Mouse (Mus musculus): ENCODE data around the gene Hist1h1c. TPM values are rescaled to one million over a fixed set of nuclear protein-coding genes. Genes with fewer than 3 reads are reported as not detected.
A peak's percentile ranks its signal among the peaks of the same experiment; 100 is the strongest.
"Not testable (repeated sequence)": the region's sequence is repeated elsewhere in the genome, so short reads cannot be mapped to it uniquely, and the experiment has no call there.

The Hist1h1c gene
- polyA plus RNA-seq, 1 experiment from 2014 or later, result 20.5 TPM

DNA sequence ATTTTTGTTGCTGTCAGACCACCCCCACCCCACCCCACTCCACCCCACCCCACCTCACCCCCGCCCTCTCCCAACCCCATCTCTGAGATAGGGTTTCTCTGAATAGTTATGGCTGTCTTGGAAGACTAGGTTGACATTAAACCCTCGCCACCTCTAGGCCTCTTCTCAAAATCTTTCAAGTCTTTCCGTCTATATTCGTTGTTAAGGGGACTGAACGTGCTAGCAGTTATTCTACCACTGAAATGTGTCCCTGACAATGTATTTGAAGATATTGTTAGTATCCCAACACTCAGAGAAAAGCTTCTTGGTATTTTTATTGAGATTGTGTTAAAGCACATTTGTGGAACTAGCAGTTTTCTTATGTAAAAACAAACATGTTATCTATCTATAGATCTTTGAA is 2.3 kb downstream of the Hist1h1c start:
- H3K27me3 ChIP-seq, result no peaks in the 10 kb centered on the region

DNA sequence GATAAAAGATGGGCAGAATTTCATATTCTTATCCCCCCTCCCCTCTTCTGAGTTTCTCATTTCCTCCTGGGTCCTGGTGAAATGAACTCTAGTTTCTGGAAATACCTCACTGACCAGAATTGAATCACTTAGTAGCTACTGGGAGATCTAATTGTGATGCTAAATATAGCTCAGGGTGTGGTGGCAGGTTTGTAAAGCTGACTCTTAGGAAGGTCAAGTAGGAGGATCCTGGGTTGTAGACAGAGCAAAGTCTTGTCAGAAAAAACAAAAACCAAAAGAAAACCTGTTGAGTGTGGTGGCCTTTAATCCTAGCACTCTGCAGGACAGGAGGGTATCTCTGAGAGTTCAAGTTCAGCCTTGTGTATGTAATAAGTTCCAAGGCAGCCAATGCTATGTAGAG is 3.4 kb downstream of the Hist1h1c start:
- no peaks in the 10 kb centered on the region for H3K36me3 ChIP-seq (ENCODE audit: poor library complexity, severe bottlenecking)
- no peak for ATAC-seq
- no peaks in the 10 kb centered on the region for H3K9me3 ChIP-seq (replicated peaks)
- peaks cover 26% of the 10 kb centered on the region for H3K4me1 ChIP-seq
- no peak overlapping the region for H3K9ac ChIP-seq
- no peaks in the 10 kb centered on the region for H3K27me3 ChIP-seq
- H3K27ac ChIP-seq, result no peak overlapping the region
- no peak overlapping the region for H3K4me3 ChIP-seq
- no peak overlapping the region for H3K4me2 ChIP-seq

More for the DNA sequence above, 2.3 kb downstream of the Hist1h1c start:
- no peak overlapping the region for H3K27ac ChIP-seq
- no peaks in the 10 kb centered on the region for H3K9me3 ChIP-seq (replicated peaks)
- no peaks in the 10 kb centered on the region for H3K36me3 ChIP-seq (ENCODE audit: poor library complexity, severe bottlenecking)
- WGBS, result 72% methylated on average over 5 of the region's 5 CpGs
- ATAC-seq, result no peak
- H3K4me3 ChIP-seq, result no peak overlapping the region
- H3K4me2 ChIP-seq, result peak overlapping the region; percentile 98
- no peak overlapping the region for H3K9ac ChIP-seq
- peaks cover 25% of the 10 kb centered on the region for H3K4me1 ChIP-seq

DNA sequence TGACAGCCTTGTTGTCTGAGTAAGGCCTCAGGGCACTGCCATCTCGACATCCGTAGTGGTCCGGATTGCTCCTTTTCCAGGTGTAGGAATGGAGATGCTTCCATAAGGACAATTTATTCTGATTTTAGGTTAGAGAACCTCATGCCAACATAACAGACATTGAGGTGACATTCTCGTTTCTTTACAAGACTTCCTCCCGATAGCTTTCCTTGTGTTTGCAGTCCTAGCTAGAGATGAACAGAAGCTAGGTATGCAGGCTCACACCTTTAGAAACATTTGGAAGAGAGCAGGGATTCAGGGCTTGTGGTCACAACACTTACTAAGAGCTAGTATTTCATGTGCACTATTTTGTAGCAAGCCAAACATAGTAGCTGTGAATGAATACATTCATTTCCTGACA is 4.6 kb downstream of the Hist1h1c start:
- no peak overlapping the region for H3K4me3 ChIP-seq
- H3K27me3 ChIP-seq, result no peaks in the 10 kb centered on the region
- H3K4me1 ChIP-seq, result peaks cover 35% of the 10 kb centered on the region
- no peak for ATAC-seq
- 84% methylated on average over 5 of the region's 5 CpGs for WGBS
- no peak overlapping the region for H3K4me2 ChIP-seq
- no peaks in the 10 kb centered on the region for H3K36me3 ChIP-seq (ENCODE audit: poor library complexity, severe bottlenecking)
- H3K27ac ChIP-seq, result peak overlapping the region; percentile 21; the same call in 1 of the 2 replicates
- no peaks in the 10 kb centered on the region for H3K9me3 ChIP-seq (replicated peaks)
- H3K9ac ChIP-seq, result no peak overlapping the region

DNA sequence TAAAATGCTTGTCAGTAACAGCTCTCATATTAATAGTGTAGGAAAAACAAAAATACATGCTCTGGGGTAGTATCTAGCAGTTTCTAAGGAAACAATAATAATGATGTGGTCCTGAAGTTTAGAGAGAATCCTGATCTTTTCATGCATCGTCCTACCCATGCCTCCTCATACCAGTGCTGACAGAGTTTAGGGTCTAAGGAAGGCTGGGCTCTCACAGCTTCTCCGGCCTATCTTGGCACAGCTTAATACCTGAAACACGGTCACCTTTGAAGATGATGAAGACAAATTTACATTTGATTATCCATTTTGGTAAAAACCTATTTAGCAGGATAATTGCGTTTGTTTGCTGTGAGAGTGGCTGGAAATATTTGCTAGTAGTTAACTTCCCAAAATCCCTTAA is 5.4 kb downstream of the Hist1h1c start:
- WGBS, result 39% methylated on average over 4 of the region's 4 CpGs
- Histone ChIP-seq H3K9ac (peak overlapping the region; percentile 60; the same call in 1 of the 2 replicates), H3K36me3 (ENCODE audit: poor library complexity, severe bottlenecking) (no peaks in the 10 kb centered on the region), H3K27ac (peak overlapping the region; percentile 86), H3K4me1 (peaks cover 40% of the 10 kb centered on the region), H3K4me3 (no peak overlapping the region; the same call in 1 of the 2 replicates), H3K27me3 (no peaks in the 10 kb centered on the region), H3K9me3 (replicated peaks) (no peaks in the 10 kb centered on the region), H3K4me2 (peak overlapping the region; percentile 67)
- ATAC-seq, result no peak

DNA sequence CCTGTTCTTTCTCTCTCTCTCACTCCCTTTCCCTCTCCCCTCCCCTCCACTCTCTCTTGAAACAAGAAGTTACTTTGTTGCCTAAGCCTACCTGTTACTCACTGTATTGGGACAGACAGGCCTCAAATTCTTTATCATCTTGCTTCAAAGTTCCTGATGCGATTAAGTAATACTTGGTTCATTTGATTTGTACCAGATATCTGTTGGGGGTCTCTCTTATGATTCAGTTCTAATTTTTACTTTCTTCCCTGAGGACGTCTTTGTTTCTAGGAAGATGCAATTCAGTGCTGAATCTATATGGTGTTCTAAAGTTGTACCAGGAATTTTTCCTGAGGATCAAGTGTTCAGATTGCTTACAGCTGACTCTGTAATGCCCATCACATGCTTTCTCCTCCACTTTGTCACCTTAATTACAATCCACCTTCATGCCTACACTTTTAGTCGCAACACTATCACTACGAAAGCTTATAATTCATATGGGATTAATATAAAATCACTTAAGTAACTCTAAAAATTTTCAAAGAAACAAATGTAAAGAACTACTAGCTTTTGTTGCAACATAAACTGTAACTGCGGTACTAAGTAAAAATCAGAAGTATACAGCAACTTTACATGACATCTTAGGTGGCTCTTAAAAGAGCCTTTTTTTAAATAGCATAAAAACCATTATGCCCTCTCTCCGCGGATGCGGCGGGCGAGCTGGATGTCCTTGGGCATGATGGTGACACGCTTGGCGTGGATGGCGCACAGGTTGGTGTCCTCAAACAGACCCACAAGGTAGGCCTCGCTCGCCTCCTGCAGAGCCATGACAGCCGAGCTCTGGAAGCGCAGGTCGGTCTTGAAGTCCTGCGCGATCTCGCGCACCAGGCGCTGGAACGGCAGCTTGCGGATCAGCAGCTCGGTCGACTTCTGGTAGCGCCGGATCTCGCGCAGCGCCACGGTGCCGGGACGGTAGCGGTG is 6.1 kb downstream of the Hist1h1c start:
- Histone ChIP-seq H3K27me3 (no peaks in the 10 kb centered on the region), H3K4me3 (peak overlapping the region; percentile 40), H3K27ac (peak overlapping the region; percentile 86), H3K9me3 (replicated peaks) (no peaks in the 10 kb centered on the region), H3K9ac (peak overlapping the region; percentile 60), H3K36me3 (ENCODE audit: poor library complexity, severe bottlenecking) (no peaks in the 10 kb centered on the region), H3K4me2 (peak overlapping the region; percentile 67), H3K4me1 (peaks cover 34% of the 10 kb centered on the region)
- ATAC-seq, result no peak
- WGBS, result under 1% methylated on average over 13 of the region's 36 CpGs

DNA sequence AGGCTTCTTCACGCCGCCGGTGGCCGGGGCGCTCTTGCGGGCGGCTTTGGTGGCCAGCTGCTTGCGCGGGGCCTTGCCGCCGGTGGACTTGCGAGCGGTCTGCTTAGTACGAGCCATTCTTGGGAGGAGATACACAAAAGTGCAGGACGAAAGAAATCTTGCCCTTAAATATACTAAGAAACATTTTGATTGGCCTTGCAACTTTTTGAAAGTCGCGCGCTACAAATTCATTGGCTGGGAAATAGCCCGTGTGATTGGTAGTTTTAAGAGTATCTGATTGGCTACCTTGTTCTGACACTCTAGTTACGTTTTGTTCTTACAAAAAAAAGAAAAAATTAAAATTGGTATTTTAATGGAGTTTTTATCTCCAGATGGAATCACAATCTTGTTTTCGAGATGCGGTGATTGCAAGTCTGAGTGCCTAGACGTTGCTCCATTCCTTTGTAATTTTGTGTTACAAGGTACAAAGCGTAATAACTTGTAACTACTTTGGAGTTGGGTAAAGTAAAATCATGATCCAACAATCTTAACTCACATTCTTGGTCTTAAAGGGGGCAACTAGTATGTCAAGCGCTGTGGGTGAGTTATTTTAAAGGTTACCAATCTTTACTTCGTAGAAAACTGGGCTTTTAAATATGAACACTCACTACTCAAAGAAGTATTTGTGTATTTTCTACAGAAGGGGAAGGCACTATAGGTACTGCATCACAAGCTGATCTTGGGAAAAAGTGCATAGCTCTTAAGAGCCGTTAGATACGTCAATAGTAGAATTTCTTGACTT is 7.0 kb downstream of the Hist1h1c start, which contains the start of gene Hist1h3c:
TSS of gene Hist1h3c (minus strand) at position 222 of the 781 bp plus-strand sequence.
- Histone ChIP-seq H3K4me3 (peak within 1 kb of the TSS; percentile 40), H3K4me1 (peaks cover 25% of the 10 kb centered on the region), H3K9ac (peak within 1 kb of the TSS; percentile 75), H3K27ac (peak within 1 kb of the TSS; percentile 96), H3K9me3 (replicated peaks) (no peaks in the 10 kb centered on the region), H3K27me3 (no peaks in the 10 kb centered on the region), H3K36me3 (ENCODE audit: poor library complexity, severe bottlenecking) (no peaks in the 10 kb centered on the region), H3K4me2 (peak within 1 kb of the TSS; percentile 67)
- under 1% methylated on average over 28 of the region's 28 CpGs for whole genome bisulfite sequencing
- peak; percentile 74 for ATAC-seq

DNA sequence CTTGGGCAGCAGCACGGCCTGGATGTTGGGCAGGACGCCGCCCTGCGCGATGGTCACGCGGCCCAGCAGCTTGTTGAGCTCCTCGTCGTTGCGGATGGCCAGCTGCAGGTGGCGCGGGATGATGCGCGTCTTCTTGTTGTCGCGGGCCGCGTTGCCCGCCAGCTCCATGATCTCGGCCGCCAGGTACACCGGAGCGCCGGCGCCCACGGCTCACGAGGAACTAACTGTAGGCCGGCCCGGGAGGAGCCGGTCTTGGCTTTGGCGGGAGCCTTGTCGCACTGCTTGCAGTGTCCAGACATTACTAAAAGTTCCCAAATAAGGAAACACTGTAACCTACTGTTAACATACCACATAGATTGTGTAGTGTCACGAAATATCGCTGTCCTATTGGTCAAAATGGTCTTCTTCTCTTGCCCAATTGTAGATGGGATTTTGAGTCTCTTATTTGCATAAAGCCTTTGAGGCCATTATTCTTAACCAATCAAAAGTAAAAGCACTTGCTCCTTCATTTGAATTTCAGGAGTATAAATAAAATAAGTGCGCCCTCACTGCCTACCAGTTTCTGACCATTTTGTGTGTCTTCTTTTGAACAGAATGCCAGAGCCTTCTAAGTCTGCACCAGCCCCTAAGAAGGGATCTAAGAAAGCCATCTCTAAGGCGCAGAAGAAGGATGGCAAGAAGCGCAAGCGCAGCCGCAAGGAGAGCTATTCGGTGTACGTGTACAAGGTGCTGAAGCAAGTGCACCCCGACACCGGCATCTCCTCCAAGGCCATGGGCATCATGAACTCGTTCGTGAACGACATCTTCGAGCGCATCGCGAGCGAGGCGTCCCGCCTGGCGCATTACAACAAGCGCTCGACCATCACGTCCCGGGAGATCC is 7.8 kb downstream of the Hist1h1c start, which contains the start of gene Hist1h2bb:
TSS of gene Hist1h2bb (plus strand) at position 534 of the 880 bp plus-strand sequence.
- Histone ChIP-seq H3K4me1 (peaks cover 24% of the 10 kb centered on the region), H3K27ac (peak within 1 kb of the TSS; percentile 96), H3K4me3 (peak within 1 kb of the TSS; percentile 38), H3K4me2 (peak within 1 kb of the TSS; percentile 67), H3K9ac (peak within 1 kb of the TSS; percentile 76)
- H3K9me3 ChIP-seq (replicated peaks); H3K27me3 ChIP-seq; H3K36me3 ChIP-seq (ENCODE audit: poor library complexity, severe bottlenecking): not testable (repeated sequence)
- ATAC-seq, result peak; percentile 93
- under 1% methylated on average over 47 of the region's 58 CpGs for WGBS

DNA sequence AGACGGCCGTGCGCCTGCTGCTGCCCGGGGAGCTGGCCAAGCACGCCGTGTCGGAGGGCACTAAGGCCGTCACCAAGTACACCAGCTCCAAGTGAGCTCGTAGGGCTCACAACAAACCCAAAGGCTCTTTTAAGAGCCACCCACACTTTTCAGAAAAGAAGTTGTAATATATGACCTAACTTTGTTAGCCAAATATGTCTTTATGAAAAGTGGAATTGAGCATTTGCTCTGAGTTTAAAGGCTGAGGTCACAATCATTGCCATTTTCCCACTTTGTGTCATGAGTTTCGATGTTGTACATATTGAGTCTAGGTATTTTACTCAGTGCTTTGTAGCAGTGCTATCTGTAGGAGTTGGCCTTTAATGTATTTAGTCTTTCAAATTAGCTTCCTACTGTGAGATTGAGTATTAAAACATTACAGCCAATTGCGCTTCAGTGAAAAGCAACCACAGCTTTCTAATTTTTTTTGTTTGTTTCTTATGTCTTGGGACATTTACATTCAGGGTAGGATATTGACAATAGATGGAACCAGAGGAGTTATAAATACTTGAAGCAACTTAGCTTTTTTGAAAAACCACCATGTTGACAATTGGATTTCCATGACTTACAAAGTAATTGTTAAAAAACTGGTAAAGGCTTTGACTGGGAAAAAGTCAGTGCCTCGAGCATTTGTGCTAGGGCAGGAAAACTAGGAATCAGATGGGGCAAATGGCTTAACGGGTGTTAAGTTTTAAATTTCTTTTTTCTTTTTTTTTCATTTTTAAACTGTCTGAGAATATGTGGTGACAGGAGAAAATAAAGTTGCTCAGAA is 8.7 kb downstream of the Hist1h1c start:
- Histone ChIP-seq H3K4me2 (peak overlapping the region; percentile 67), H3K9ac (peak overlapping the region; percentile 76), H3K36me3 (ENCODE audit: poor library complexity, severe bottlenecking) (no peaks in the 10 kb centered on the region), H3K9me3 (replicated peaks) (no peaks in the 10 kb centered on the region), H3K4me1 (peaks cover 24% of the 10 kb centered on the region), H3K27ac (peak overlapping the region; percentile 96), H3K4me3 (peak overlapping the region; percentile 38), H3K27me3 (no peaks in the 10 kb centered on the region)
- peak; percentile 4 for ATAC-seq
- WGBS, result 3% methylated on average over 13 of the region's 13 CpGs

DNA sequence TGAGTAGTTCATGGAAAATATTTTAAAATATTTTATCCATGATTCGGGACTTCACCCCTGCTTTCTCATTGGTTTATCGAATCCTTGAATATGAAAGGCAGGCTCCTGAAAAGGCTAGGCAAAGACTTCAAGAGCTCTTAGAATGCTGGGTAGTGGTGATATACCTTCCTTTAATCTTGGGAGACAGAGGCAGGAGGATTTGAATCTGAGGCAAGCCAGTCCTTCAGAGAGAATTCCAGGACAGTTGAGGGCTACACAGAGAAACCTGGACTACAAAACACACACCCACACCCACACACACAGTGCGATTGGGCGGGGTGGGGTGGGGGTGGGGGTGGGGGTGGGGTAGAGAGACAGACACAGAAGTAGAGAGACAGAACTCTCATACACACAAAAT is 9.3 kb downstream of the Hist1h1c start:
- ATAC-seq, result no peak
- 0 out of 2 replicates have a peak overlapping the region, but pooled peaks have one; percentile 38 for H3K4me3 ChIP-seq
- H3K36me3 ChIP-seq (ENCODE audit: poor library complexity, severe bottlenecking), result no peaks in the 10 kb centered on the region
- H3K27me3 ChIP-seq, result no peaks in the 10 kb centered on the region
- 7% methylated on average over 4 of the region's 4 CpGs for whole genome bisulfite sequencing
- peak overlapping the region; percentile 67 for H3K4me2 ChIP-seq
- peak overlapping the region; percentile 76; the same call in 1 of the 2 replicates for H3K9ac ChIP-seq
- H3K9me3 ChIP-seq (replicated peaks), result no peaks in the 10 kb centered on the region
- peaks cover 28% of the 10 kb centered on the region for H3K4me1 ChIP-seq
- peak overlapping the region; percentile 96 for H3K27ac ChIP-seq

DNA sequence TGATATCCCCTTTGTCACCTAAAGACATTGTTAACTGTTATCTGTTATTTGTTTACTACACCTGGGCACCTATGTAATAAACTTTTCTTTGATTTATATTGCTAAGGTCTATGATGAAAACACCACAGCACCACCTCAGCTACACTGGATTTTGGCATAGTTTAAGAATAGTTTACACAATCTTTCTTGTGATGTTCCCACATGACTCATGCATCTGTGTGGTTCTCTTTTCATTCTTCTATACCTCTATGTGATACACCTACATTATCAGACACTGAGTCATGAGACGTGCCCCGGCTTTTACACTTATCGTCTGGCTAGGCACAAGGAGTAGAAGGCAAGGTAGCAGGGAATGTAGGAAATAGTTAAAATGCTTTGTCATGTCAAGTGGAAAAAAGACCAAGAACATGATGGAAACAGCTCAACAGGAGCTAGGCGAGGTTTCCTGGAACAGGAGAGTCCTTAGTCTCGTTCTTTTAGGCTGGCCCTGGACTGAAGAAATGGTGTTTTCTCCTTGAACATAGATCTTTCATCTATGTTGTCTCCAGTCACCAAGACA is 11.0 kb downstream of the Hist1h1c start:
- no peaks in the 10 kb centered on the region for H3K27me3 ChIP-seq
- peak overlapping the region; percentile 80 for H3K27ac ChIP-seq
- no peak overlapping the region for H3K4me2 ChIP-seq
- ATAC-seq, result no peak
- no peaks in the 10 kb centered on the region for H3K9me3 ChIP-seq (replicated peaks)
- 90% methylated on average over 5 of the region's 5 CpGs for WGBS
- no peaks in the 10 kb centered on the region for H3K36me3 ChIP-seq (ENCODE audit: poor library complexity, severe bottlenecking)
- no peak overlapping the region for H3K4me3 ChIP-seq
- H3K4me1 ChIP-seq, result peaks cover 24% of the 10 kb centered on the region
- H3K9ac ChIP-seq, result no peak overlapping the region
